Mouse (Mus musculus) frontal cortex, postnatal 10 days (tissue): ENCODE results near the gene 9830107B12Rik.

ENCODE experiments used
- DNase-seq, 2 experiments: peaks; one replicate each; pipeline ENCODE4 v3.0.0; 2022; ENCODE audit warnings: low spot score in 2 of 2, mixed read lengths in 1 of 2

Gene 9830107B12Rik

GRCm38 (mm10) chr17:48094820-48095680 is 51.0 kb downstream of the 9830107B12Rik start:
- DNase-seq = no peak

GRCm38 (mm10) chr17:48093286-48093817 is 52.7 kb downstream of the 9830107B12Rik start:
- DNase-seq = no peak

- no peak for DNase-seq
Observed at GRCm38 (mm10) chr17:48090305-48090704, 55.8 kb downstream of the 9830107B12Rik start.

GRCm38 (mm10) chr17:48089446-48089845 is 56.6 kb downstream of the 9830107B12Rik start:
- DNase-seq = no peak

- DNase-seq = no peak
Observed at GRCm38 (mm10) chr17:48089019-48089418, 57.0 kb downstream of the 9830107B12Rik start, which contains the start of gene 1700067P10Rik. Gene 1700067P10Rik, plus strand, starts transcription at chr17:48089319.

GRCm38 (mm10) chr17:48080626-48081025 is 65.4 kb downstream of the 9830107B12Rik start:
- DNase-seq = no peak
